Mouse (Mus musculus): ENCODE measurements around the gene Pskh1. TPM values are rescaled to one million over a fixed set of nuclear protein-coding genes. Genes with fewer than 3 reads are reported as not detected.

The Pskh1 gene
- polyA plus RNA-seq, 1 experiment from 2014 or later: 21.5 TPM

DNA sequence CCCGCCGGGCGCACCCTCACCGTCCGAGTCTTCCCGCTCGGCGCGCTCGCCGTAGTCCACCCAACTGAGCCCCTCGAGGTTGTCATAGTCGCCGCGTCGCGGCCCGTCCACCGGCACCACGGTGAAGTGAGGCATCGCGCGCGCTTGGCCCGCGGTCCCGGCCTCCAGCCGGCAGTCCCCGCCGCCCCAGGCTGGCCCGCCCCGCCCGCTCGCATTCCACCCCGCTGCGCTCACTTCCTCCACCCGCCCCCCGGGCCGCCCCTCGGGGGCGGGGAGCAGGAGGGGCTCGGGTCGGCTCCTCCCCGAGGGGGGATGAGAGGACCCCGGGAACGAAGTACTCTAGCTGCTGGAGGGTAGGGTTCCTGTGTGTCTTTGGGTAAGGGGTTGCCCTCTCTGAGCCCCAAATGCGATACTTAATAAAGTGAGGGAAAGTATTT lies 65.7 kb downstream of the Pskh1 start, which contains the start of gene Slc12a4:
Gene Slc12a4 (minus strand): TSS at position 193 of the 437 bp plus-strand sequence.
- Histone ChIP-seq H3K9ac (replicated peaks; ENCODE audit: low read depth) (peak within 1 kb of the TSS; percentile 78), H3K9me3 (ENCODE audit: low read length) (no peaks in the 10 kb centered on the region), H3K27ac (ENCODE audit: low read length) (peak within 1 kb of the TSS; percentile 92), H3K4me1 (ENCODE audit: insufficient read depth, low read depth, low read length) (peaks cover 5% of the 10 kb centered on the region; the same call in 1 of the 2 replicates), H3K27me3 (replicated peaks; ENCODE audit: insufficient read depth, low read length) (no peaks in the 10 kb centered on the region), H3K4me2 (replicated peaks; ENCODE audit: low read depth, low read length) (peak within 1 kb of the TSS; percentile 87), H3K36me3 (ENCODE audit: insufficient read depth, low read length) (no peaks in the 10 kb centered on the region), H3K4me3 (ENCODE audit: low read depth, low read length) (peak within 1 kb of the TSS; percentile 86)
- no peak for TF ChIP-seq EP300 (IDR thresholded peaks at IDR 0.05)
- TF ChIP-seq CTCF (IDR thresholded peaks at IDR 0.05): no peak
- ATAC-seq (peak; percentile 95), DNase-seq (ENCODE audit: low spot score) (peak; percentile 90)
- under 1% methylated on average over 31 of the region's 47 CpGs for WGBS

- 12% methylated on average over 19 of the region's 19 CpGs for WGBS
- no peak overlapping the region for H3K9ac ChIP-seq (replicated peaks; ENCODE audit: low read depth)
- peak; percentile 73 for DNase-seq (ENCODE audit: low spot score)
- H3K9me3 ChIP-seq (ENCODE audit: low read length): no peaks in the 10 kb centered on the region
- no peak overlapping the region; the same call in 1 of the 2 replicates for H3K27ac ChIP-seq (ENCODE audit: low read length)
- no peaks in the 10 kb centered on the region for H3K36me3 ChIP-seq (ENCODE audit: insufficient read depth, low read length)
- no peaks in the 10 kb centered on the region for H3K27me3 ChIP-seq (replicated peaks; ENCODE audit: insufficient read depth, low read length)
- peak overlapping the region; percentile 86; the same call in 1 of the 2 replicates for H3K4me3 ChIP-seq (ENCODE audit: low read depth, low read length)
- H3K4me2 ChIP-seq (replicated peaks; ENCODE audit: low read depth, low read length): peak overlapping the region; percentile 87
- TF ChIP-seq EP300 (IDR thresholded peaks at IDR 0.05) (no peak), CTCF (IDR thresholded peaks at IDR 0.05) (no peak)
- peaks cover 5% of the 10 kb centered on the region; the same call in 1 of the 2 replicates for H3K4me1 ChIP-seq (ENCODE audit: insufficient read depth, low read depth, low read length)
- ATAC-seq: peak; percentile 16; the same call in 1 of the 2 replicates
These were observed 66.6 kb downstream of the Pskh1 start for GRCm38 (mm10) chr8:105966692-105967311.

- ATAC-seq: no peak
- no peak overlapping the region for H3K4me3 ChIP-seq (ENCODE audit: low read depth, low read length)
- H3K27me3 ChIP-seq (replicated peaks; ENCODE audit: insufficient read depth, low read length): no peaks in the 10 kb centered on the region
- H3K4me1 ChIP-seq (ENCODE audit: insufficient read depth, low read depth, low read length): peaks cover 5% of the 10 kb centered on the region; the same call in 1 of the 2 replicates
- no peak overlapping the region for H3K27ac ChIP-seq (ENCODE audit: low read length)
- DNase-seq (ENCODE audit: low spot score): no peak
- 62% methylated on average over 1 of the region's 1 CpGs for WGBS
- H3K36me3 ChIP-seq (ENCODE audit: insufficient read depth, low read length): no peaks in the 10 kb centered on the region
- H3K9ac ChIP-seq (replicated peaks; ENCODE audit: low read depth): no peak overlapping the region
- TF ChIP-seq CTCF (IDR thresholded peaks at IDR 0.05) (no peak), EP300 (IDR thresholded peaks at IDR 0.05) (no peak)
- H3K9me3 ChIP-seq (ENCODE audit: low read length): no peaks in the 10 kb centered on the region
- no peak overlapping the region for H3K4me2 ChIP-seq (replicated peaks; ENCODE audit: low read depth, low read length)
These were observed 69.1 kb downstream of the Pskh1 start for GRCm38 (mm10) chr8:105969367-105969766.

DNA sequence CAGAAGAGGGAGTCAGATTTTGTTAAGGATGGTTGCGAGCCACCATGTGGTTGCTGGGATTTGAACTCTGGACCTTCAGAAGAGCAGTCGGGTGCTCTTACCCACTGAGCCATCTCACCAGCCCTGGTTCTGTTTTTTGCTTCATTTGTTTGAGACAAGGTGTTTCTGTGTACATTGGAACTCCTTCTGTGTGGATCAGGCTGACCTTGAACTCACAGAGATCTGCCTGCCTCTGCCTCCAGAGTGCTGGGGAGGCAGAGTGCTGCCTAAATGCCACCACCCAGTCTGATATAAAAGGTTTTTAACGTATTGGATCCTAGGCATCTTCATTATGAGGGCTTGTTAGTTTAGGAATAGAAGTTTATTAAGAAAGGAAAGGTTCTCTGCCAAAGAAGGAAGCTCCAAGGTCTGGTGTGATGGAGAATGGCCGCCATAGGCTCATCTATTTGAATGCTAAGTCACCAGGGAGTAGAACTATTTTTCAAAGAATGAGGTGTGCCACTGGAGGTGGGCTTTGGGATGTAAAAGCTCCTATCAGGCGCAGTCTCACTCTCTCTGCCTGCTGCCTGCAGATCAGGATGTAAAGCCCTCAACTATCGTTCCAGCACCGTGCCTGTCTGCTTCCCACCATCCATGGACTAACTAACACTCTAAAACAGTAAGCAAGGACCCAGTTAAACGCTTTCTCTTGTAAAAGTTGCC lies 70.9 kb downstream of the Pskh1 start:
- TF ChIP-seq CTCF (IDR thresholded peaks at IDR 0.05) (no peak), EP300 (IDR thresholded peaks at IDR 0.05) (no peak)
- Histone ChIP-seq H3K36me3 (ENCODE audit: insufficient read depth, low read length) (no peaks in the 10 kb centered on the region), H3K27me3 (replicated peaks; ENCODE audit: insufficient read depth, low read length) (no peaks in the 10 kb centered on the region), H3K9ac (replicated peaks; ENCODE audit: low read depth) (no peak overlapping the region), H3K4me3 (ENCODE audit: low read depth, low read length) (no peak overlapping the region), H3K27ac (ENCODE audit: low read length) (no peak overlapping the region), H3K9me3 (ENCODE audit: low read length) (no peaks in the 10 kb centered on the region), H3K4me2 (replicated peaks; ENCODE audit: low read depth, low read length) (no peak overlapping the region), H3K4me1 (ENCODE audit: insufficient read depth, low read depth, low read length) (no peaks in the 10 kb centered on the region; the same call in 1 of the 2 replicates)
- 78% methylated on average over 8 of the region's 8 CpGs for WGBS
- ATAC-seq: no peak
- no peak for DNase-seq (ENCODE audit: low spot score)

GRCm38 (mm10) chr8:105975363-105975762 lies 75.1 kb downstream of the Pskh1 start:
- H3K4me2 ChIP-seq (replicated peaks; ENCODE audit: low read depth, low read length): no peak overlapping the region
- no peak overlapping the region for H3K27ac ChIP-seq (ENCODE audit: low read length)
- no peak for DNase-seq (ENCODE audit: low spot score)
- H3K9ac ChIP-seq (replicated peaks; ENCODE audit: low read depth): no peak overlapping the region
- H3K36me3 ChIP-seq (ENCODE audit: insufficient read depth, low read length): no peaks in the 10 kb centered on the region
- no peak for ATAC-seq
- H3K4me3 ChIP-seq (ENCODE audit: low read depth, low read length): no peak overlapping the region
- no peaks in the 10 kb centered on the region for H3K27me3 ChIP-seq (replicated peaks; ENCODE audit: insufficient read depth, low read length)
- TF ChIP-seq EP300 (IDR thresholded peaks at IDR 0.05) (no peak), CTCF (IDR thresholded peaks at IDR 0.05) (peak; percentile 28; the same call in 1 of the 2 replicates)
- 68% methylated on average over 7 of the region's 7 CpGs for WGBS
- H3K4me1 ChIP-seq (ENCODE audit: insufficient read depth, low read depth, low read length): no peaks in the 10 kb centered on the region
- no peaks in the 10 kb centered on the region for H3K9me3 ChIP-seq (ENCODE audit: low read length)

- Histone ChIP-seq H3K9me3 (ENCODE audit: low read length) (no peaks in the 10 kb centered on the region), H3K4me2 (replicated peaks; ENCODE audit: low read depth, low read length) (no peak within 1 kb of the TSS), H3K27me3 (replicated peaks; ENCODE audit: insufficient read depth, low read length) (no peaks in the 10 kb centered on the region), H3K36me3 (ENCODE audit: insufficient read depth, low read length) (no peaks in the 10 kb centered on the region), H3K4me1 (ENCODE audit: insufficient read depth, low read depth, low read length) (no peaks in the 10 kb centered on the region), H3K9ac (replicated peaks; ENCODE audit: low read depth) (no peak within 1 kb of the TSS), H3K27ac (ENCODE audit: low read length) (no peak within 1 kb of the TSS), H3K4me3 (ENCODE audit: low read depth, low read length) (no peak within 1 kb of the TSS)
- ATAC-seq: no peak
- DNase-seq (ENCODE audit: low spot score): no peak
- TF ChIP-seq EP300 (IDR thresholded peaks at IDR 0.05): no peak
- TF ChIP-seq CTCF (IDR thresholded peaks at IDR 0.05): no peak
- 94% methylated on average over 15 of the region's 15 CpGs for WGBS
These were observed 79.1 kb downstream of the Pskh1 start, which contains the start of gene Dpep3 for GRCm38 (mm10) chr8:105979325-105979724. Gene Dpep3 (minus strand): TSS chr8:105979429.

Measured in lung, postnatal 0 days (tissue).